Mouse (Mus musculus) left cerebral cortex, postnatal 10 days (tissue): ENCODE measurements around the gene Brd1. TPM values are rescaled to one million over a fixed set of nuclear protein-coding genes. Genes with fewer than 3 reads are reported as not detected.
A peak's percentile ranks its signal among the peaks of the same experiment; 100 is the strongest.

Source experiments
- DNase-seq, 2 experiments: peaks; one replicate each; pipeline ENCODE4 v3.0.0; 2021 to 2022; ENCODE audit warnings: low spot score in 2 of 2, mixed read lengths in 1 of 2; ENCODE audit errors: extremely low spot score in 1 of 2
- intact Hi-C: fragments of 180-260 bp; cut with DNase I; formaldehyde crosslinking; loops from one replicate; pipeline ENCODE4 v1.15.1; 2025
- total RNA-seq, 2 experiments: library from RNA; stranded (reverse); gene quantifications; 2 replicates each; pipeline ENCODE4 v1.2.3; 2021

The Brd1 gene
- total RNA-seq, 2 experiments from 2014 or later = 47.7 to 48.7 TPM

GRCm38 (mm10) chr15:88699508-88699907 lies 34.5 kb downstream of the Brd1 start:
- no peak for DNase-seq
- intact Hi-C loops = no loop called here

GRCm38 (mm10) chr15:88697586-88697985 lies 36.4 kb downstream of the Brd1 start:
- no peak for DNase-seq
- intact Hi-C loops = no loop called here

GRCm38 (mm10) chr15:88696055-88696454 lies 38.0 kb downstream of the Brd1 start:
- intact Hi-C loops = no loop called here
- no peak for DNase-seq

GRCm38 (mm10) chr15:88694033-88694432 lies 40.0 kb downstream of the Brd1 start:
- DNase-seq = no peak
- intact Hi-C loops = no loop called here

- DNase-seq = no peak
- intact Hi-C loops = no loop called here
These were observed 41.3 kb downstream of the Brd1 start for GRCm38 (mm10) chr15:88692720-88693119.

- intact Hi-C loops = no loop called here
These were observed 42.9 kb downstream of the Brd1 start for GRCm38 (mm10) chr15:88691129-88691528.

GRCm38 (mm10) chr15:88688120-88688519 lies 45.9 kb downstream of the Brd1 start:
- intact Hi-C loops = no loop called here

More at GRCm38 (mm10) chr15:88691129-88691528, 42.9 kb downstream of the Brd1 start:
- DNase-seq = no peak

GRCm38 (mm10) chr15:88686725-88687124 lies 47.3 kb downstream of the Brd1 start:
- no peak for DNase-seq
- intact Hi-C loops = no loop called here

More at GRCm38 (mm10) chr15:88688120-88688519, 45.9 kb downstream of the Brd1 start:
- no peak for DNase-seq

- intact Hi-C loops = no loop called here
- DNase-seq = no peak
These were observed 50.0 kb downstream of the Brd1 start for GRCm38 (mm10) chr15:88684039-88684438.

- DNase-seq = no peak
- intact Hi-C loops = no loop called here
These were observed 53.1 kb downstream of the Brd1 start for GRCm38 (mm10) chr15:88680931-88681330.

GRCm38 (mm10) chr15:88677568-88677967 lies 56.5 kb downstream of the Brd1 start:
- intact Hi-C loops = no loop called here
- DNase-seq = no peak

GRCm38 (mm10) chr15:88675998-88676397 lies 58.0 kb downstream of the Brd1 start:
- intact Hi-C loops = no loop called here

GRCm38 (mm10) chr15:88668693-88669092 lies 65.3 kb downstream of the Brd1 start:
- intact Hi-C loops = no loop called here
- no peak for DNase-seq

More at GRCm38 (mm10) chr15:88675998-88676397, 58.0 kb downstream of the Brd1 start:
- no peak for DNase-seq

- no peak for DNase-seq
- intact Hi-C loops = no loop called here
These were observed 66.4 kb downstream of the Brd1 start for GRCm38 (mm10) chr15:88667653-88668052.

- intact Hi-C loops = no loop called here
- DNase-seq = no peak
These were observed 68.2 kb downstream of the Brd1 start for GRCm38 (mm10) chr15:88665846-88666245.

- no peak for DNase-seq
- intact Hi-C loops = no loop called here
These were observed 71.0 kb downstream of the Brd1 start for GRCm38 (mm10) chr15:88663041-88663440.

- intact Hi-C loops = no loop called here
- DNase-seq = peak in 1 of 2 experiments; percentile 55
These were observed 71.8 kb downstream of the Brd1 start for GRCm38 (mm10) chr15:88662111-88662850.

- intact Hi-C loops = no loop called here
These were observed 72.4 kb downstream of the Brd1 start for GRCm38 (mm10) chr15:88661654-88662053.

GRCm38 (mm10) chr15:88652006-88652405 lies 82.0 kb downstream of the Brd1 start:
- no peak for DNase-seq
- intact Hi-C loops = loop anchor here (5.0 to 10.0 kb wide), 2 partner anchors 507 to 1030 kb away; no protein-coding TSS in a partner anchor

More at GRCm38 (mm10) chr15:88661654-88662053, 72.4 kb downstream of the Brd1 start:
- DNase-seq = no peak

GRCm38 (mm10) chr15:88651019-88651418 lies 83.0 kb downstream of the Brd1 start:
- intact Hi-C loops = loop anchor here (5.0 to 10.0 kb wide), 2 partner anchors 506 to 1029 kb away; no protein-coding TSS in a partner anchor
- peak; percentile 77 for DNase-seq
